In genomic region chr3:146917891-146918290, GRCm38 (mm10) we compare ENCODE assay signal across 16 mouse cellular contexts.
DNase-seq lines count a peak whose midpoint lies in the region; ATAC-seq lines count a peak whose summit lies in the region.
"Had no signal": no experiment of that assay in that cellular context is flagged by ENCODE, and none has a peak within 500 bp of the region (broad histone marks: within the 10 kb centered on the region; RNA-seq: fewer than 3 reads in every experiment).

No protein-coding gene starts in this region.

- WGBS in intestine, embryonic 14.5 days: 60% methylated on average over 8 of the region's 8 CpGs
- WGBS in intestine, embryonic 15.5 days: 53% methylated on average over 8 of the region's 8 CpGs
- 47% methylated on average over 8 of the region's 8 CpGs for WGBS in lung, embryonic 16.5 days

- peak; percentile 82 for ATAC-seq in frontal cortex, adult (ENCODE audit: low TSS enrichment)
- 0 out of 2 replicates have a peak, but pooled peaks have one; percentile 27 for ATAC-seq in intestine, embryonic 14.5 days (replicated peaks; ENCODE audit: low FRiP score, low TSS enrichment, low read depth)
- no peak for ATAC-seq in intestine, embryonic 15.5 days
- no peak for ATAC-seq in lung, embryonic 16.5 days (ENCODE audit: low read depth)
- ATAC-seq: liver, embryonic 12.5 days; midbrain, embryonic 16.5 days had no signal

- H3K36me3 ChIP-seq in intestine, embryonic 14.5 days (ENCODE audit: control insufficient read depth, insufficient read depth, low read length): no peaks in the 10 kb centered on the region
- H3K36me3 ChIP-seq in intestine, embryonic 15.5 days: no peaks in the 10 kb centered on the region
- H3K36me3 ChIP-seq in lung, embryonic 16.5 days (ENCODE audit: control insufficient read depth, insufficient read depth, low read length): no peaks in the 10 kb centered on the region
- H3K36me3 ChIP-seq: liver, embryonic 12.5 days; stomach, embryonic 15.5 days had no signal

- no peaks in the 10 kb centered on the region for H3K4me1 ChIP-seq in intestine, embryonic 14.5 days (replicated peaks; ENCODE audit: control insufficient read depth, insufficient read depth, low read length)
- no peaks in the 10 kb centered on the region for H3K4me1 ChIP-seq in intestine, embryonic 15.5 days (replicated peaks)
- no peaks in the 10 kb centered on the region for H3K4me1 ChIP-seq in lung, embryonic 16.5 days (replicated peaks; ENCODE audit: control insufficient read depth, insufficient read depth, low read length)
- H3K4me1 ChIP-seq: forebrain, embryonic 13.5 days; liver, embryonic 12.5 days; stomach, embryonic 15.5 days had no signal

- no peak overlapping the region for H3K27ac ChIP-seq in intestine, embryonic 14.5 days (ENCODE audit: low read depth)
- H3K27ac ChIP-seq in intestine, embryonic 15.5 days: no peak overlapping the region
- H3K27ac ChIP-seq in lung, embryonic 16.5 days (ENCODE audit: low read length): no peak overlapping the region
- H3K27ac ChIP-seq: forebrain, embryonic 13.5 days; gastrocnemius, adult 2 months; liver, embryonic 12.5 days; stomach, embryonic 15.5 days had no signal

- H3K9me3 ChIP-seq in intestine, embryonic 14.5 days (ENCODE audit: control insufficient read depth, low read length): no peaks in the 10 kb centered on the region
- no peaks in the 10 kb centered on the region for H3K9me3 ChIP-seq in intestine, embryonic 15.5 days
- no peaks in the 10 kb centered on the region for H3K9me3 ChIP-seq in lung, embryonic 16.5 days (ENCODE audit: control insufficient read depth, low read length)
- H3K9me3 ChIP-seq: forebrain, embryonic 13.5 days; liver, embryonic 12.5 days; stomach, embryonic 15.5 days had no signal

- H3K4me3 ChIP-seq in intestine, embryonic 14.5 days (ENCODE audit: low read depth, low read length): no peak overlapping the region
- H3K4me3 ChIP-seq in intestine, embryonic 15.5 days (replicated peaks): no peak overlapping the region
- H3K4me3 ChIP-seq in lung, embryonic 16.5 days (ENCODE audit: low read length): no peak overlapping the region
- H3K4me3 ChIP-seq: erythroblast, embryonic 14.5 days; forebrain, embryonic 13.5 days; gastrocnemius, adult 2 months; liver, embryonic 12.5 days; stomach, embryonic 15.5 days had no signal

- H3K27me3 ChIP-seq in intestine, embryonic 14.5 days (replicated peaks; ENCODE audit: control insufficient read depth, insufficient read depth, low read length): no peaks in the 10 kb centered on the region
- H3K27me3 ChIP-seq in intestine, embryonic 15.5 days (replicated peaks): no peaks in the 10 kb centered on the region
- no peaks in the 10 kb centered on the region for H3K27me3 ChIP-seq in lung, embryonic 16.5 days (ENCODE audit: control insufficient read depth, insufficient read depth, low read depth, low read length)
- H3K27me3 ChIP-seq: forebrain, embryonic 13.5 days; liver, embryonic 12.5 days; stomach, embryonic 15.5 days had no signal

- no peak for DNase-seq in frontal cortex, postnatal 25 days (ENCODE audit: low spot score in 2 of 2)
- no peak for DNase-seq in intestine, embryonic 14.5 days (ENCODE audit: low spot score)
- DNase-seq in lung, postnatal 14 days: no peak
- peak; percentile 22 to 38 for DNase-seq in right cerebral cortex, postnatal 36 days (ENCODE audit: low spot score in 2 of 2)
- DNase-seq: gastrocnemius, adult 2 months; heart, postnatal 36 days; lung, adult 2 months; thymus, adult 2 months had no signal

- H3K9ac ChIP-seq in intestine, embryonic 14.5 days (ENCODE audit: low read length): no peak overlapping the region
- no peak overlapping the region for H3K9ac ChIP-seq in intestine, embryonic 15.5 days
- peak overlapping the region; percentile 20; the same call in 1 of the 2 replicates for H3K9ac ChIP-seq in lung, embryonic 16.5 days (ENCODE audit: low read length)
- H3K9ac ChIP-seq: forebrain, embryonic 13.5 days; liver, embryonic 12.5 days; stomach, embryonic 15.5 days had no signal

- no peak overlapping the region for H3K4me2 ChIP-seq in intestine, embryonic 14.5 days (ENCODE audit: low read length)
- no peak overlapping the region for H3K4me2 ChIP-seq in intestine, embryonic 15.5 days (replicated peaks)
- no peak overlapping the region for H3K4me2 ChIP-seq in lung, embryonic 16.5 days (ENCODE audit: low read depth, low read length)
- H3K4me2 ChIP-seq: forebrain, embryonic 13.5 days; liver, embryonic 12.5 days; stomach, embryonic 15.5 days had no signal

Comparison
In these comparisons a context has a peak if more than half of its experiments do, and no peak if none do; other contexts are left out.
1. ATAC-seq: peak in frontal cortex, adult (single experiment) and intestine, embryonic 14.5 days (single experiment); none in intestine, embryonic 15.5 days (single experiment) and lung, embryonic 16.5 days (single experiment).
2. DNase-seq: peak in right cerebral cortex, postnatal 36 days (2 of 2); none in frontal cortex, postnatal 25 days (0 of 2), intestine, embryonic 14.5 days (single experiment) and lung, postnatal 14 days (single experiment).